ENCODE assay signal across 8 mouse cellular contexts in the genomic region with DNA sequence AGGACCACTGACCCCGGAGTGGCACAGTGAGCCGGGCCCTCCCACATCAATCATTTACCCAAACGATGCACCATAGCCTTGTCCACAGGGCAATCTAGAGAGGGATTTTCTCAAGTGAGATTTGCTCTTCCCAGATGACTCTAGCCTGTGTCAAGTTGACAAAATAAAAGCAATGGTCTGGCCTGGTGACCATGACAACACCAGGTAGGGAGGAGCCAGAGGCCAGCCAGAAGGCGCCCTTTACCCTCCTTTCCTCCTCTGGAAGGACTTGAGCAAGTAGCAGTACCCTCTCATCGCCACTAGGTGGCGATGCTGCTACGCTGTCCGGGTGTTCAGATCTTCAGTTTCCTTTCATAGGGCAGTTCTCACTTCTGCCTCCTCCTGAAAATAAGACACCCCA. TPM values are rescaled to one million over a fixed set of nuclear protein-coding genes. Genes with fewer than 3 reads are reported as not detected.
DNase-seq lines count a peak whose midpoint lies in the region; ATAC-seq and TF ChIP-seq lines count a peak whose summit lies in the region.

No protein-coding gene starts in this region.

- 28% methylated on average over 8 of the region's 8 CpGs for WGBS in heart, embryonic 10.5 days
- 19% methylated on average over 8 of the region's 8 CpGs for WGBS in kidney, embryonic 16.5 days

- peak; percentile 73 for DNase-seq in adrenal gland, postnatal 10 days
- DNase-seq in embryo, embryonic 11.5 days (ENCODE audit: low read depth, low spot score) = peak; percentile 72
- peak; percentile 81 for DNase-seq in heart, embryonic 10.5 days (ENCODE audit: low spot score)
- DNase-seq in lung, postnatal 10 days = peak; percentile 67
- DNase-seq in retina, embryonic 14.5 days (ENCODE audit: low spot score) = peak; percentile 84
- DNase-seq in thymus, postnatal 36 days = peak; percentile 64 to 69

- H3K27ac ChIP-seq in heart, embryonic 10.5 days = no peak overlapping the region
- no peak overlapping the region for H3K27ac ChIP-seq in kidney, embryonic 16.5 days (ENCODE audit: low read length)

- peaks cover 2% of the 10 kb centered on the region; the same call in 1 of the 2 replicates for H3K9me3 ChIP-seq in E14TG2a.4 (ENCODE audit: low read length)
- H3K9me3 ChIP-seq in heart, embryonic 10.5 days = no peaks in the 10 kb centered on the region
- H3K9me3 ChIP-seq in kidney, embryonic 16.5 days (ENCODE audit: low read length) = no peaks in the 10 kb centered on the region

- peak; percentile 69 for ATAC-seq in kidney, embryonic 16.5 days (ENCODE audit: low FRiP score, low TSS enrichment)

- TF ChIP-seq CTCF in E14TG2a.4 (conservative IDR thresholded peaks at IDR 0.05; ENCODE audit: low read length) = peak; percentile 95

- no peak overlapping the region for H3K4me3 ChIP-seq in E14TG2a.4 (replicated peaks; ENCODE audit: low read length)
- no peak overlapping the region for H3K4me3 ChIP-seq in heart, embryonic 10.5 days
- no peak overlapping the region for H3K4me3 ChIP-seq in kidney, embryonic 16.5 days (ENCODE audit: low read length)

- no peak overlapping the region for H3K9ac ChIP-seq in kidney, embryonic 16.5 days (replicated peaks; ENCODE audit: low read length)

- no peak overlapping the region for H3K4me2 ChIP-seq in kidney, embryonic 16.5 days (replicated peaks; ENCODE audit: low read depth, low read length)

- H3K27me3 ChIP-seq in E14TG2a.4 (ENCODE audit: insufficient read depth, low read length) = peaks cover 21% of the 10 kb centered on the region
- peaks cover 22% of the 10 kb centered on the region; the same call in 1 of the 2 replicates for H3K27me3 ChIP-seq in heart, embryonic 10.5 days (ENCODE audit: insufficient read depth, poor library complexity, severe bottlenecking)
- H3K27me3 ChIP-seq in kidney, embryonic 16.5 days (ENCODE audit: insufficient read depth, low read length) = no peaks in the 10 kb centered on the region

- peaks cover 22% of the 10 kb centered on the region for H3K4me1 ChIP-seq in E14TG2a.4 (replicated peaks; ENCODE audit: low read depth, low read length)
- H3K4me1 ChIP-seq in heart, embryonic 10.5 days = peaks cover under 1% of the 10 kb centered on the region; the same call in 1 of the 2 replicates
- H3K4me1 ChIP-seq in kidney, embryonic 16.5 days (ENCODE audit: insufficient read depth, low read length) = 0 out of 2 replicates have a peak, but pooled peaks cover 3% of the 10 kb centered on the region

- no peaks in the 10 kb centered on the region for H3K36me3 ChIP-seq in E14TG2a.4 (ENCODE audit: insufficient read depth, low read length)
- no peaks in the 10 kb centered on the region for H3K36me3 ChIP-seq in heart, embryonic 10.5 days
- no peaks in the 10 kb centered on the region for H3K36me3 ChIP-seq in kidney, embryonic 16.5 days (ENCODE audit: insufficient read depth, low read length)

RNA-seq across cellular contexts. Expression of gene Eif1b, which starts 58.3 kb away (rescaled TPM):
- total RNA-seq in adrenal gland, postnatal 10 days (2021) = 10 to 100 TPM; 46.2 to 51.3 TPM
- 136 and 146 TPM in 2 replicates for polyA plus RNA-seq in heart, embryonic 10.5 days (2016; fragmentation: Nextera tagmentation; extraction: Ambion mirVana)
- 146 and 156 TPM in 2 replicates for polyA plus RNA-seq in kidney, embryonic 16.5 days (2015; fragmentation: Nextera tagmentation; extraction: Ambion mirVana)
